Mouse (Mus musculus) E14TG2a.4 (cell line): Measurements from ENCODE around the gene Anp32e.

Experiments
- H3K27me3 ChIP-seq: 2 replicates; pipeline ENCODE4 v1.6.1; 2014; ENCODE audit warnings: low read length, control low read depth; ENCODE audit not compliant: insufficient read depth
- H3K36me3 ChIP-seq: 2 replicates; pipeline ENCODE4 v1.6.1; 2014; ENCODE audit warnings: low read length, control low read depth; ENCODE audit not compliant: insufficient read depth
- H3K4me1 ChIP-seq: replicated peaks from 2 replicates; pipeline ENCODE4 v1.6.1; 2014; ENCODE audit warnings: low read depth, low read length, control low read depth
- H3K4me3 ChIP-seq: replicated peaks from 2 replicates; pipeline ENCODE4 v1.5.1; 2014; ENCODE audit warnings: mild to moderate bottlenecking, low read length
- H3K9me3 ChIP-seq: 2 replicates; pipeline ENCODE4 v1.6.1; 2014; ENCODE audit warnings: low read length, control low read depth
- CTCF ChIP-seq: conservative IDR thresholded peaks from 2 replicates; pipeline ENCODE4 v1.5.1; 2014; ENCODE audit warnings: low read length
- NANOG ChIP-seq: IDR thresholded peaks from 2 replicates; pipeline ENCODE4 v1.6.1; 2014; ENCODE audit warnings: borderline replicate concordance, low read length, mixed read lengths
- POU5F1 ChIP-seq: IDR thresholded peaks from 2 replicates; pipeline ENCODE4 v1.6.1; 2014; ENCODE audit warnings: low read length, borderline replicate concordance

Gene Anp32e

DNA sequence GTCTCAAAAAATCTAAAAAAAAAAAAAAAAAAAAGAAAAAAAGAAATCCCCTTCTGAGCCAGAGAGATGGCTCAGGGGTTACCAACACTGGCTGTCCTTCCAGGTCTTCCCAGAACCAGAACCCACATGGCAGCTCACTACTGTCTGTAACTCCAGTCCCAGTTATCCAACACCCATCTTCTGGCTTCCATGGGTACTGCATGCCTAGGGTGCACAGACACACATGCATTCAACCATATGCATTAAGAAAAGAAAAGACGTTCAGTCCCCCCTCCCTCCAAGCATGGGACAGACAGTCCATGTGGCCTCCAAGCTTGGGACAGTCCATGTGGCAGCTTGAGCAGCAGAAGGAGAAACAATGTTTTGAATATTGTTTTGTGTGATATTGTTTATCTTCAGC lies 3.1 kb downstream of the Anp32e start:
- peaks cover 49% of the 10 kb centered on the region for H3K36me3 ChIP-seq
- H3K27me3 ChIP-seq = no peaks in the 10 kb centered on the region
- H3K4me3 ChIP-seq = no peak overlapping the region
- H3K4me1 ChIP-seq = peaks cover 50% of the 10 kb centered on the region
- no peak for TF ChIP-seq CTCF
- TF ChIP-seq NANOG = no peak
- TF ChIP-seq POU5F1 = no peak
- no peaks in the 10 kb centered on the region for H3K9me3 ChIP-seq

DNA sequence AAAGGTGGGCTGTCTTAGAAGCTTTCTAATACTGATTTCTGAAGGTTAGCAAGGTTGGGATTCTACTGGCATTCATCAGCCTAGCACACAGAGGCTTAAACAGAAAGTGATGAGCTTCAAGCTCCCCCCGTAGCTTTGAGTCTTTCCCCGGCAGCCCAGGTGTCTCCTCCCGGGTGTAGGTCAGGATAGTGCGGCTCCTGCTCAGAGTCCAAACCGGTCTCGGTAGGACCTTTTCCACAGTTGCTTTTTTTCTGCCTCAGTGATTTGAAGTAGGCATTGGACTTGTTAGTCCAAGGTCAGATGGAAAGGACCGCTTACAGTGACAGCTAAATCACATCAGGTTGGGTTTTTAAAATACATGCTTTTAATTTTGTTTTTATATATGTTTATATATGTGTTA lies 3.5 kb downstream of the Anp32e start:
- no peaks in the 10 kb centered on the region for H3K27me3 ChIP-seq
- H3K36me3 ChIP-seq = peaks cover 53% of the 10 kb centered on the region
- peaks cover 47% of the 10 kb centered on the region for H3K4me1 ChIP-seq
- no peaks in the 10 kb centered on the region for H3K9me3 ChIP-seq
- H3K4me3 ChIP-seq = no peak overlapping the region
- TF ChIP-seq POU5F1 (no peak), NANOG (no peak), CTCF (no peak)

DNA sequence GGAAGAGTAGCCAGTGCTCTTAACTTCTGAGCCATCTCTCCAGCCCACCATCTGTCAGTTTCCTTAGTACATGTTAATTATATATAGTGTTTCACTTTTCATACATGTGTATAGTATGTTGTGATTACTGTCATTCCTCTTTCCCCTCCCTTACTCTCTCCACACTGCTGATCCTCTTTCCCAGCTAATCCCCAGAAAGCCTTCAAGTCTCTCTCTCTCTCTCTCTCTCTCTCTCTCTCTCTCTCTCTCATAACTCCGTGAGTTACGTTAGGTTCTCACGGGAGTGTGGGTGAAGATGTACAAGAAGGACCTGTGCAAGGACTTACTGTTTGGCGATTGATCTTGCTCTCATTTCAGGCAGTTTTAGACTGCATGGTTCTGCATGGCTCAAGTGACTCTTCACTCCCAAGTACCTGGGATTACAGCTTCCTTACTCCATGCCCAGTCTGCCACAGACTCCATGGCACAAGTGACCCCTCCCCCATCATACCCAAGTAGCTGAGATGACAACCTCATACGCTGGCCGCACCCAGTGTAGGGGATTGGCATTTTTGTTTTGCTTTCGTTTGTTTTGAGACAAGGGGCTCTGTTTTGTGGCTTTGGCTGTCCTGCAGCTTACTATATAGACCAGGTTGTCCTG lies 4.2 kb downstream of the Anp32e start:
- peaks cover 42% of the 10 kb centered on the region for H3K4me1 ChIP-seq
- H3K4me3 ChIP-seq = no peak overlapping the region
- no peaks in the 10 kb centered on the region for H3K27me3 ChIP-seq
- no peak for TF ChIP-seq NANOG
- no peak for TF ChIP-seq CTCF
- no peak for TF ChIP-seq POU5F1
- peaks cover 59% of the 10 kb centered on the region for H3K36me3 ChIP-seq
- no peaks in the 10 kb centered on the region for H3K9me3 ChIP-seq

DNA sequence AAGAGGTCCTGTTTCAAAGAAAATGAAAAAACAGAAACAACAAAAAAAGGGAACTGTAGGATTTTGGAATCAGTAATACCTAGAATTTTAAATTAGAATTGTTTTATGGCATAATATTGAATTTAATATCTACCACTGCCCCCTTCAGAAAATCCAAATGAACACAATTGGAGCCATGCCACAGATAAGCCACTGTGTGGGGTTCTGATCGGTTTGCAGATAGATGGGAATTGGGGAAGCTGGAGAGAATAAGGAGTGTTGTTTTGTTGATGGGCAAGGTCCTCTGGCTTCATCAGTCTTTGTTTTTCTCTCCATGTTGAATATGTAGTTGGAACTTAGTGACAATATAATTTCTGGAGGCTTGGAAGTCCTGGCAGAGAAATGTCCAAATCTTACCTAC lies 5.4 kb downstream of the Anp32e start:
- peaks cover 45% of the 10 kb centered on the region for H3K4me1 ChIP-seq
- TF ChIP-seq NANOG = no peak
- no peak for TF ChIP-seq POU5F1
- TF ChIP-seq CTCF = no peak

DNA sequence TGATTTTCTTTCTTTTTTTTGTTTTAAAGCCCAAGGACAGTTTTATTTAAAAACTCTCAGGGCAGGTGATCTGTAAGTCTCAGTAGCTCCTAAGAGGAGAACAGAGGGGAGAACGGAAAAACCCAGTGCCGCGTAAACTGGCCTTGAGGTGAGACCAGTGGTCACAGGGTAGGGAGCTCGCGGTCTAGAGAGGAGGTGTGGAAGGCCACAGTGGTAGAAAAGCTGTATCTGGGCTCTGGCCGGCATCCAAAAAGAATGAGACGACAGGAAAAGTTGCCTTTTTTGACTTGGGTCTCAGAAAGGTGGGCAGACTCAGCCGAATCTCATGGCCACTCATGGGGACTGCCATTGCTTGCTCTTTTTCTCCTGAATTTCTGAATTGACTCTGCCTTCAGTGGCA lies 9.2 kb downstream of the Anp32e start:
- peaks cover 53% of the 10 kb centered on the region for H3K4me1 ChIP-seq
- peaks cover 92% of the 10 kb centered on the region for H3K36me3 ChIP-seq
- H3K9me3 ChIP-seq = no peaks in the 10 kb centered on the region
- TF ChIP-seq POU5F1 = no peak
- no peak for TF ChIP-seq NANOG
- no peak for TF ChIP-seq CTCF
- H3K4me3 ChIP-seq = no peak overlapping the region
- no peaks in the 10 kb centered on the region for H3K27me3 ChIP-seq

More for the DNA sequence above, 5.4 kb downstream of the Anp32e start:
- peaks cover 71% of the 10 kb centered on the region for H3K36me3 ChIP-seq
- H3K4me3 ChIP-seq = no peak overlapping the region
- no peaks in the 10 kb centered on the region for H3K27me3 ChIP-seq
- H3K9me3 ChIP-seq = no peaks in the 10 kb centered on the region

DNA sequence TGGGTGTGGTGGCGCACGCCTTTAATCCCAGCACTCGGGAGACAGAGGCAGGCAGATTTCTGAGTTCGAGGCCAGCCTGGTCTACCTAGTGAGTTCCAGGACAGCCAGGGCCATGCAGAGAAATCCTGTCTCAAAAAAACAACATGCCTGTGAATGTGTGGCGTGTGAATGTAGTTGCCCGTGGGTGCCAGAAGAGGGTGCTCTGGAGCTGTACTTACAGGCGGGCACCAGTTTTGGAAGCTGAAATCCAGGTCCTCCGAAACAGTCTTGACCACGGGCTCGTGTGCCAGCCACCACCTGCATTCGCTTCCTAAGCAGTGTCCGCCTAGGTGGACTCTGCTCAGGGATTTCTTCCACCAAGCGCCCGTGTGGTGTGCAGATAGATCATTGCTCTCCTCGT lies 9.8 kb downstream of the Anp32e start:
- H3K4me3 ChIP-seq = no peak overlapping the region
- H3K36me3 ChIP-seq = peaks cover 91% of the 10 kb centered on the region
- TF ChIP-seq NANOG (no peak), CTCF (peak; percentile 79), POU5F1 (no peak)
- H3K9me3 ChIP-seq = no peaks in the 10 kb centered on the region
- H3K4me1 ChIP-seq = peaks cover 53% of the 10 kb centered on the region
- H3K27me3 ChIP-seq = no peaks in the 10 kb centered on the region

DNA sequence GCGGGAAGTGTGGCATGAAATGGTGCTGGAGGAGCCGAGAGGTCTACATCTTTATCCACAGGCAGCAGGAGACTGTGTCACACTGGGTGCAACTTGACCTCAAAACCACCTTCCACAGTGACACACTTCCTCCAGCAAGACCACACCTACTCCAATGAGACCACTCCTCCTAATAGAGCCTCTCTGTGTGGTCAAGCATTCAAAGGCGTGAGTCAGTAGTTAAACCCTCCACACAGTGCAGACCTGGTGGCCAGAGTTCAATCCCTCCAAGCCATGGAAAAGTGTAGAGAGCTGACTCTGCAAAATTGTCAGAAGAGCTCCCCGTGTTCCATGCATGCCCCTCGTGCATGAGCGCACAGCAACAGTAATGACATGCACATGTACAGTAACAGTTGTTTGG lies 13.7 kb downstream of the Anp32e start:
- TF ChIP-seq NANOG (no peak), CTCF (no peak), POU5F1 (no peak)
- no peaks in the 10 kb centered on the region for H3K27me3 ChIP-seq
- no peaks in the 10 kb centered on the region for H3K9me3 ChIP-seq
- no peak overlapping the region for H3K4me3 ChIP-seq
- peaks cover 95% of the 10 kb centered on the region for H3K36me3 ChIP-seq
- peaks cover 72% of the 10 kb centered on the region for H3K4me1 ChIP-seq

DNA sequence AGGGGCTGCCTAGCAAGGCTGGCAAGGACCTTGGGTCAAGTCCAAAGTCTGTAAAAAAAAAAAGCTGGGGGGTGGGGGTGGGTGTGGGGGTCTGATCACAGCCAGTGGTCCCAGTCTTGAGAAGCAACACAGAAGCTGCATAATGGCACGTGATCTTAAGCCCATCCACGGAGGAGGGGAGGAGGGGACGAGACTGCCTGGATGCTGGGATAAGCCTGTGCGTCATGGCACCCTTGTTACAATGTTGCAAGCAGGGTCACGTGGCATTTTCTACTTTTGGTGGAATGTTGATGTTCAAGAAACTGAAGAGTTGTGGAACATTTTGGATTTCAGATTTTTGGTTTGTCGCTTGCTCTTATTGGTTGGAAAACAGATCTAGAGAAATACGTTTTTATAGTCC lies 14.2 kb downstream of the Anp32e start:
- H3K9me3 ChIP-seq = no peaks in the 10 kb centered on the region
- TF ChIP-seq POU5F1 (no peak), CTCF (no peak), NANOG (no peak)
- H3K27me3 ChIP-seq = no peaks in the 10 kb centered on the region
- H3K36me3 ChIP-seq = peaks cover 95% of the 10 kb centered on the region
- H3K4me3 ChIP-seq = no peak overlapping the region
- peaks cover 75% of the 10 kb centered on the region for H3K4me1 ChIP-seq

DNA sequence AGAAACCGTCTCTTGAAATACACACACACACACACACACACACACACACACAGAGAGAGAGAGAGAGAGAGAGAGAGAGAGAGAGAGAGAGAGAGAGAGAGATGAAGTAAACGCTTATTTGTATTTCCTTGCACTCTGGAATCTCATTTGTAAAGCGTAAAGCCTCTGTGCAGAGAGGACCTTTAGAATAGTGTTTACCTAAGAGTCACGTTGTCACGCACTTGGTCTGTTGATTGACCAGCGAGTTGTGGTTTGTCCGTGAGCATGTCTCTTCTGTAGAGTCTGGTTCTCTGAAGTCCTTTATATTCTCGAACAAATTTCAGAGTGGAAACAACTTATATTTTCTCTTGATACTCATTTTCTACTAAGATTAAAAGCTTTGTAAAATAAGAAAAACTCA lies 15.7 kb downstream of the Anp32e start:
- H3K4me3 ChIP-seq = no peak overlapping the region
- H3K27me3 ChIP-seq = no peaks in the 10 kb centered on the region
- H3K4me1 ChIP-seq = peaks cover 69% of the 10 kb centered on the region
- H3K9me3 ChIP-seq = no peaks in the 10 kb centered on the region
- H3K36me3 ChIP-seq = peaks cover 87% of the 10 kb centered on the region
- no peak for TF ChIP-seq NANOG
- no peak for TF ChIP-seq CTCF
- TF ChIP-seq POU5F1 = no peak
